Mouse (Mus musculus): ENCODE results near the gene Tsfm. TPM values are rescaled to one million over a fixed set of nuclear protein-coding genes. Genes with fewer than 3 reads are reported as not detected.
A peak's percentile ranks its signal among the peaks of the same experiment; 100 is the strongest.
"Not testable (repeated sequence)": the region's sequence is repeated elsewhere in the genome, so short reads cannot be mapped to it uniquely, and the experiment has no call there.

Tsfm gene
- polyA plus RNA-seq, 1 experiment from 2014 or later = 43.9 TPM

- H3K4me3 ChIP-seq (replicated peaks); H3K4me2 ChIP-seq; ATAC-seq (ENCODE audit: insufficient read depth); H3K27ac ChIP-seq (replicated peaks); H3K9me3 ChIP-seq (replicated peaks); H3K27me3 ChIP-seq; H3K9ac ChIP-seq: not testable (repeated sequence)
- peaks cover 10% of the 10 kb centered on the region for H3K36me3 ChIP-seq (replicated peaks)
- peaks cover 59% of the 10 kb centered on the region for H3K4me1 ChIP-seq (replicated peaks)
- WGBS (ENCODE audit: insufficient replicate concordance) = 74% methylated on average over 4 of the region's 4 CpGs
Measured at GRCm38 (mm10) chr10:127072270-127072669, 41.6 kb upstream of the Tsfm start.

- 51% methylated on average over 9 of the region's 9 CpGs for WGBS (ENCODE audit: insufficient replicate concordance)
- Histone ChIP-seq H3K27ac (replicated peaks) (0 out of 2 replicates have a peak overlapping the region, but pooled peaks have one; percentile 60), H3K4me2 (peak overlapping the region; percentile 85), H3K27me3 (no peaks in the 10 kb centered on the region), H3K9me3 (replicated peaks) (no peaks in the 10 kb centered on the region), H3K36me3 (replicated peaks) (peaks cover 21% of the 10 kb centered on the region), H3K9ac (no peak overlapping the region; the same call in 1 of the 2 replicates), H3K4me1 (replicated peaks) (peaks cover 58% of the 10 kb centered on the region), H3K4me3 (replicated peaks) (peak overlapping the region; percentile 67)
- no peak for ATAC-seq (ENCODE audit: insufficient read depth)
Measured at GRCm38 (mm10) chr10:127071203-127071602, 40.6 kb upstream of the Tsfm start.

DNA sequence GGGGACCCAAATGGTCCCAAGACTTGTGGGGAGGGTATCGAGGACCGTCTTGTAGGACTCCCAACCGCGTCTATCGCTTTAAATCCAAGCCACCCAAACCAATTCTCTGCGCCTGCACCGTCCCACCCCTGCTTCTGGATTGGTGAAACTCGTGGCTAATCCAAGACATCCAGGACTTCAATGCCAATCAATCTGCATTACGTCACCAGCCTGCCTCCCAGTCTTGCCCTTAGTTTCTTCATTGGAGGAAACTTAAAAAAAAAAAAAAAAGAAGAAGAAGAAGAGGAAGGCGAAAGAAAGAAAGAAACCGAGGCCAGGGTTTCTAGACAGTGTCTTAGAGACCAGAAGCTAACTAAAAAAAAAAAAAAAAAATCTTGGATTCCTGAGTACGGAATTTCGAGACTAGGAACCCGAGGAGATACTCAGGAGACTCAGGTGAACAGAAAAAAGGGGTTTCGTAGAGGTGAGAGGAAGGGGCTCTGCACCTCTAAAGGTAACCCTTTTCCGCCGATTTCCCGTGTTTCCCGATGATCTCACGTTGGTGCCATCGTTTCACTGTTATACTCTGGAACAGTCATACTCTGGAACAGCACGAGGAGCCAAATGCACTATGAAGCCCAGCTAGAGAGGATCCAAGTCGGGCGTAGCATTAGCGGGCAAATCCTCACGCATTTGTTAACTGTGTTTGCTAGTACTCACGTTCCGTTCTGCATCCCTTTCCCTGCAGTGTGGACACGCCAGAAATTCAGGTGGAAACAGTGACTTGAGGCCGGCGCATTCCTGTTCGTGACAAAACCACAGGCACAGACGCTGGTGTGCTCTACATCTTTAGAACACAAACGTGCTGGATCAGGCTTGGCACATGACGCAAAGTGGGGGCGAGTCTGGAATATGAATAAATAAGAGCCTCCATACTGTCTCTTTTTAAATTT, 39.8 kb upstream of the Tsfm start, which contains the start of gene Tspan31:
TSS of gene Tspan31 (minus strand) at position 75 of the 932 bp plus-strand sequence.
- Histone ChIP-seq H3K4me2 (peak within 1 kb of the TSS; percentile 85), H3K36me3 (replicated peaks) (peaks cover 29% of the 10 kb centered on the region), H3K27ac (replicated peaks) (peak within 1 kb of the TSS; percentile 66), H3K4me3 (replicated peaks) (peak within 1 kb of the TSS; percentile 67), H3K27me3 (no peaks in the 10 kb centered on the region), H3K9ac (peak within 1 kb of the TSS; percentile 64), H3K9me3 (replicated peaks) (no peaks in the 10 kb centered on the region), H3K4me1 (replicated peaks) (peaks cover 58% of the 10 kb centered on the region)
- WGBS (ENCODE audit: insufficient replicate concordance) = 1% methylated on average over 36 of the region's 36 CpGs
- ATAC-seq (ENCODE audit: insufficient read depth) = peak; percentile 84

GRCm38 (mm10) chr10:127069281-127070189, 38.9 kb upstream of the Tsfm start:
- WGBS (ENCODE audit: insufficient replicate concordance) = 6% methylated on average over 30 of the region's 30 CpGs
- peak overlapping the region; percentile 85 for H3K4me2 ChIP-seq
- H3K27me3 ChIP-seq = no peaks in the 10 kb centered on the region
- no peaks in the 10 kb centered on the region for H3K9me3 ChIP-seq (replicated peaks)
- peak overlapping the region; percentile 66 for H3K27ac ChIP-seq (replicated peaks)
- H3K9ac ChIP-seq = peak overlapping the region; percentile 60
- H3K4me1 ChIP-seq (replicated peaks) = peaks cover 62% of the 10 kb centered on the region
- H3K36me3 ChIP-seq (replicated peaks) = peaks cover 37% of the 10 kb centered on the region
- H3K4me3 ChIP-seq (replicated peaks) = peak overlapping the region; percentile 67
- ATAC-seq (ENCODE audit: insufficient read depth) = peak; percentile 16; the same call in 1 of the 2 replicates

DNA sequence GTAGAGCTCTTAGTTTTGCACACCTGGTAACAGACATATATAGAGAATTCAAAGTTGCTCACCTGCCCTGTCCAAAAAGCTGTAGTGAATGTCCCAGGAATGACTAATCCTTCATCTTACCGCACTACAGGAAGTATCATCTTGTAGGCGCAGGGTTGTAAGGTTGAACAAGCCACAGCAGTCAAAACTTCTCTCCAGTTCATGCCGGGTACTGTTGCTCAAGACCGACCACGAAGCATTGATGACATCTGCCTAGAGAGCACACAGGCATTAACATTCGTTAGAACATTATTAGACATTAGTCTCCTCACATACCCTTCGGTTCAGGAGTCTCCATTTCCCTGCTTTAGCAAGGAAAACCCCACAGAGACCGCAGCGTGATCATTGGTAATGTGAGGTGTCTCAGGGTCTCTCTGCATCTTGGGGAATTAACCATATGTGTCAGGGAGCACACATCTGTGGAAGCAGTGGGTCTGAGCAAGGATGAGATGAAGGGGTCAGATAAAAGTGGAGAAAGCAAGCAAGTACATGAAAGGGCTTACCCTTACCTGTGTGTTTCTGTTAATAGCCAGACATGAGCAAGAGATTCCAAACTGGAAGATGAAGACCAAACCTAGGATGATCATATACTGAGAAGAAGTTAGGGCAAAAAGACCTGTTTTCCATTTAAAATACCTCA, 37.9 kb upstream of the Tsfm start:
- Histone ChIP-seq H3K4me1 (replicated peaks) (peaks cover 72% of the 10 kb centered on the region), H3K9ac (no peak overlapping the region), H3K36me3 (replicated peaks) (peaks cover 37% of the 10 kb centered on the region), H3K27me3 (no peaks in the 10 kb centered on the region), H3K9me3 (replicated peaks) (no peaks in the 10 kb centered on the region), H3K27ac (replicated peaks) (peak overlapping the region; percentile 66), H3K4me2 (peak overlapping the region; percentile 85), H3K4me3 (replicated peaks) (peak overlapping the region; percentile 67)
- ATAC-seq (ENCODE audit: insufficient read depth) = no peak
- 41% methylated on average over 9 of the region's 9 CpGs for WGBS (ENCODE audit: insufficient replicate concordance)

GRCm38 (mm10) chr10:127066519-127067018, 35.9 kb upstream of the Tsfm start:
- Histone ChIP-seq H3K4me2 (peak overlapping the region; percentile 17; the same call in 1 of the 2 replicates), H3K9ac (no peak overlapping the region), H3K9me3 (replicated peaks) (no peaks in the 10 kb centered on the region), H3K27ac (replicated peaks) (0 out of 2 replicates have a peak overlapping the region, but pooled peaks have one; percentile 0), H3K27me3 (peaks cover 12% of the 10 kb centered on the region), H3K36me3 (replicated peaks) (peaks cover 37% of the 10 kb centered on the region), H3K4me1 (replicated peaks) (peaks cover 86% of the 10 kb centered on the region), H3K4me3 (replicated peaks) (no peak overlapping the region)
- WGBS (ENCODE audit: insufficient replicate concordance) = 81% methylated on average over 14 of the region's 14 CpGs
- ATAC-seq (ENCODE audit: insufficient read depth) = no peak

DNA sequence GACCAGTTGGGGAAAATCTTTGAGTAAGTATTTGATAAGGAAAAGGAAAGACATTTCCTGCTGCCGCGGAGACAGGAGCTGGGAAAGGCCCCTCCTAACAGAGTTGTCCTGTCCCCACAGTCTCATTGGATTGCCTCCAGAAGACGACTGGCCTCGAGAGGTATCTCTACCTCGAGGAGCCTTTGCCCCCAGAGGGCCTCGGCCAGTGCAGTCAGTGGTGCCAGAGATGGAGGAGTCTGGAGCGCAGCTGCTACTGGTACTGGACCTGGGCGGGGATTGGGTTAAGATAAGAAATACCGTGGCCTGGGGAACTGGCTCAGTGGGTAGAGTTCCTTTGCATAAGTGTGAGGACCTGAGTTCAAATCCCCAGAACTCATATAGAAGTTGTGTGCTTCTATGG, 35.3 kb upstream of the Tsfm start:
- H3K27ac ChIP-seq (replicated peaks) = 0 out of 2 replicates have a peak overlapping the region, but pooled peaks have one; percentile 25
- no peak for ATAC-seq (ENCODE audit: insufficient read depth)
- H3K4me1 ChIP-seq (replicated peaks) = peaks cover 80% of the 10 kb centered on the region
- H3K4me2 ChIP-seq = peak overlapping the region; percentile 11; the same call in 1 of the 2 replicates
- H3K4me3 ChIP-seq (replicated peaks) = no peak overlapping the region
- WGBS (ENCODE audit: insufficient replicate concordance) = 49% methylated on average over 9 of the region's 9 CpGs
- H3K9me3 ChIP-seq (replicated peaks) = no peaks in the 10 kb centered on the region
- H3K27me3 ChIP-seq = peaks cover 18% of the 10 kb centered on the region
- H3K36me3 ChIP-seq (replicated peaks) = peaks cover 37% of the 10 kb centered on the region
- H3K9ac ChIP-seq = no peak overlapping the region

GRCm38 (mm10) chr10:127063913-127064870, 33.6 kb upstream of the Tsfm start:
- Histone ChIP-seq H3K4me1 (replicated peaks) (peaks cover 80% of the 10 kb centered on the region), H3K36me3 (replicated peaks) (peaks cover 37% of the 10 kb centered on the region)
- no peak for ATAC-seq (ENCODE audit: insufficient read depth)

GRCm38 (mm10) chr10:127063239-127063872, 32.7 kb upstream of the Tsfm start, which contains the start of gene Cdk4:
TSS of gene Cdk4 (plus strand) at chr10:127063534.
- peak within 1 kb of the TSS; percentile 94 for H3K4me2 ChIP-seq
- under 1% methylated on average over 46 of the region's 46 CpGs for WGBS (ENCODE audit: insufficient replicate concordance)
- H3K4me3 ChIP-seq (replicated peaks) = peak within 1 kb of the TSS; percentile 71
- no peaks in the 10 kb centered on the region for H3K9me3 ChIP-seq (replicated peaks)
- H3K27me3 ChIP-seq = peaks cover 44% of the 10 kb centered on the region
- peak within 1 kb of the TSS; percentile 73 for H3K9ac ChIP-seq
- ATAC-seq (ENCODE audit: insufficient read depth) = peak; percentile 86
- H3K36me3 ChIP-seq (replicated peaks) = peaks cover 37% of the 10 kb centered on the region
- peaks cover 79% of the 10 kb centered on the region for H3K4me1 ChIP-seq (replicated peaks)
- H3K27ac ChIP-seq (replicated peaks) = peak within 1 kb of the TSS; percentile 73

More at GRCm38 (mm10) chr10:127063913-127064870, 33.6 kb upstream of the Tsfm start:
- Histone ChIP-seq H3K27ac (replicated peaks) (peak overlapping the region; percentile 73), H3K9me3 (replicated peaks) (no peaks in the 10 kb centered on the region), H3K27me3 (peaks cover 36% of the 10 kb centered on the region), H3K9ac (peak overlapping the region; percentile 73), H3K4me3 (replicated peaks) (peak overlapping the region; percentile 71), H3K4me2 (peak overlapping the region; percentile 94)
- WGBS (ENCODE audit: insufficient replicate concordance) = 12% methylated on average over 37 of the region's 37 CpGs

Measured in liver, embryonic 15.5 days (tissue).